Mouse (Mus musculus) E14TG2a.4 (cell line): ENCODE measurements around the gene Rps29.
A peak's percentile ranks its signal among the peaks of the same experiment; 100 is the strongest.
"Not testable (repeated sequence)": the region's sequence is repeated elsewhere in the genome, so short reads cannot be mapped to it uniquely, and the experiment has no call there.

Experiments used
- H3K27me3 ChIP-seq: 2 replicates; pipeline ENCODE4 v1.6.1; 2014; ENCODE audit warnings: low read length, control low read depth; ENCODE audit not compliant: insufficient read depth
- H3K36me3 ChIP-seq: 2 replicates; pipeline ENCODE4 v1.6.1; 2014; ENCODE audit warnings: low read length, control low read depth; ENCODE audit not compliant: insufficient read depth
- H3K4me1 ChIP-seq: replicated peaks from 2 replicates; pipeline ENCODE4 v1.6.1; 2014; ENCODE audit warnings: low read depth, low read length, control low read depth
- H3K4me3 ChIP-seq: replicated peaks from 2 replicates; pipeline ENCODE4 v1.5.1; 2014; ENCODE audit warnings: mild to moderate bottlenecking, low read length
- H3K9me3 ChIP-seq: 2 replicates; pipeline ENCODE4 v1.6.1; 2014; ENCODE audit warnings: low read length, control low read depth
- CTCF ChIP-seq: conservative IDR thresholded peaks from 2 replicates; pipeline ENCODE4 v1.5.1; 2014; ENCODE audit warnings: low read length
- NANOG ChIP-seq: IDR thresholded peaks from 2 replicates; pipeline ENCODE4 v1.6.1; 2014; ENCODE audit warnings: borderline replicate concordance, low read length, mixed read lengths
- POU5F1 ChIP-seq: IDR thresholded peaks from 2 replicates; pipeline ENCODE4 v1.6.1; 2014; ENCODE audit warnings: low read length, borderline replicate concordance

Rps29 gene

GRCm38 (mm10) chr12:69164904-69165303, 5.9 kb upstream of the Rps29 start:
- no peaks in the 10 kb centered on the region for H3K27me3 ChIP-seq
- H3K4me3 ChIP-seq, result no peak overlapping the region
- H3K9me3 ChIP-seq, result no peaks in the 10 kb centered on the region
- peaks cover 43% of the 10 kb centered on the region for H3K4me1 ChIP-seq
- TF ChIP-seq POU5F1, result no peak
- TF ChIP-seq CTCF, result no peak
- no peak for TF ChIP-seq NANOG
- H3K36me3 ChIP-seq, result no peaks in the 10 kb centered on the region

GRCm38 (mm10) chr12:69163586-69163985, 4.6 kb upstream of the Rps29 start:
- not testable (repeated sequence) for H3K9me3 ChIP-seq, H3K36me3 ChIP-seq, H3K27me3 ChIP-seq, H3K4me3 ChIP-seq
- peaks cover 41% of the 10 kb centered on the region for H3K4me1 ChIP-seq

GRCm38 (mm10) chr12:69160677-69161076, 1.7 kb upstream of the Rps29 start:
- Histone ChIP-seq H3K36me3 (peaks cover 28% of the 10 kb centered on the region), H3K4me1 (peaks cover 38% of the 10 kb centered on the region)
- not testable (repeated sequence) for H3K9me3 ChIP-seq, H3K27me3 ChIP-seq, H3K4me3 ChIP-seq

- no peaks in the 10 kb centered on the region for H3K27me3 ChIP-seq
- no peaks in the 10 kb centered on the region for H3K9me3 ChIP-seq
Observed at GRCm38 (mm10) chr12:69159578-69159940, 573 bp upstream of the Rps29 start.

GRCm38 (mm10) chr12:69158366-69158764, 621 bp downstream of the Rps29 start:
- Histone ChIP-seq H3K36me3 (peaks cover 33% of the 10 kb centered on the region), H3K4me3 (peak overlapping the region; percentile 89), H3K9me3 (no peaks in the 10 kb centered on the region), H3K4me1 (peaks cover 24% of the 10 kb centered on the region), H3K27me3 (no peaks in the 10 kb centered on the region)
- no peak for TF ChIP-seq NANOG
- TF ChIP-seq POU5F1, result no peak
- no peak for TF ChIP-seq CTCF

More at GRCm38 (mm10) chr12:69159578-69159940, 573 bp upstream of the Rps29 start:
- TF ChIP-seq POU5F1 (no peak), CTCF (peak; percentile 92), NANOG (no peak)
- Histone ChIP-seq H3K36me3 (peaks cover 33% of the 10 kb centered on the region), H3K4me3 (peak overlapping the region; percentile 67), H3K4me1 (peaks cover 30% of the 10 kb centered on the region)

- Histone ChIP-seq H3K9me3 (no peaks in the 10 kb centered on the region), H3K4me3 (peak overlapping the region; percentile 89), H3K4me1 (peaks cover 21% of the 10 kb centered on the region), H3K36me3 (peaks cover 33% of the 10 kb centered on the region), H3K27me3 (no peaks in the 10 kb centered on the region)
- no peak for TF ChIP-seq CTCF
- no peak for TF ChIP-seq NANOG
- TF ChIP-seq POU5F1, result no peak
Observed at GRCm38 (mm10) chr12:69157107-69157506, 1.9 kb downstream of the Rps29 start.

GRCm38 (mm10) chr12:69156436-69156835, 2.5 kb downstream of the Rps29 start:
- H3K4me3 ChIP-seq, result peak overlapping the region; percentile 89; the same call in 1 of the 2 replicates
- H3K36me3 ChIP-seq, result peaks cover 33% of the 10 kb centered on the region
- H3K27me3 ChIP-seq, result no peaks in the 10 kb centered on the region
- no peaks in the 10 kb centered on the region for H3K9me3 ChIP-seq
- H3K4me1 ChIP-seq, result peaks cover 21% of the 10 kb centered on the region
- no peak for TF ChIP-seq NANOG
- no peak for TF ChIP-seq POU5F1
- TF ChIP-seq CTCF, result no peak

GRCm38 (mm10) chr12:69155923-69156322, 3.1 kb downstream of the Rps29 start:
- Histone ChIP-seq H3K9me3 (no peaks in the 10 kb centered on the region), H3K4me1 (peaks cover 21% of the 10 kb centered on the region), H3K36me3 (peaks cover 33% of the 10 kb centered on the region), H3K27me3 (no peaks in the 10 kb centered on the region), H3K4me3 (no peak overlapping the region)
- no peak for TF ChIP-seq POU5F1
- TF ChIP-seq NANOG, result no peak
- no peak for TF ChIP-seq CTCF

GRCm38 (mm10) chr12:69150049-69150448, 8.9 kb downstream of the Rps29 start:
- H3K4me1 ChIP-seq, result peaks cover 5% of the 10 kb centered on the region
- H3K4me3 ChIP-seq, result no peak overlapping the region
- no peaks in the 10 kb centered on the region for H3K27me3 ChIP-seq
- H3K9me3 ChIP-seq, result no peaks in the 10 kb centered on the region
- no peak for TF ChIP-seq CTCF
- TF ChIP-seq POU5F1, result no peak
- TF ChIP-seq NANOG, result no peak
- H3K36me3 ChIP-seq, result no peaks in the 10 kb centered on the region
